16 mouse cellular contexts compared by ENCODE assay signal in genomic region chr16:52125896-52126295, GRCm38 (mm10).
"Had no signal": no experiment of that assay in that cellular context is flagged by ENCODE, and none has a peak within 500 bp of the region (broad histone marks: within the 10 kb centered on the region; RNA-seq: fewer than 3 reads in every experiment).

No protein-coding gene starts in this region.

- DNase-seq: gastrocnemius, adult 2 months; gastrocnemius, postnatal 10 days; gastrocnemius, postnatal 25 days; heart, adult 18-20 months; heart, postnatal 10 days; heart, postnatal 4 days; kidney, adult 18-20 months; kidney, adult 8-10 months; kidney, postnatal 10 days; kidney, postnatal 25 days; kidney, postnatal 4 days; left cerebral cortex, postnatal 4 days; liver, embryonic 13.5 days had no signal

- ATAC-seq: inflammation-experienced regulatory T-cells, adult 6 months; intestine, embryonic 15.5 days; intestine, postnatal 0 days had no signal
